In the genomic region with DNA sequence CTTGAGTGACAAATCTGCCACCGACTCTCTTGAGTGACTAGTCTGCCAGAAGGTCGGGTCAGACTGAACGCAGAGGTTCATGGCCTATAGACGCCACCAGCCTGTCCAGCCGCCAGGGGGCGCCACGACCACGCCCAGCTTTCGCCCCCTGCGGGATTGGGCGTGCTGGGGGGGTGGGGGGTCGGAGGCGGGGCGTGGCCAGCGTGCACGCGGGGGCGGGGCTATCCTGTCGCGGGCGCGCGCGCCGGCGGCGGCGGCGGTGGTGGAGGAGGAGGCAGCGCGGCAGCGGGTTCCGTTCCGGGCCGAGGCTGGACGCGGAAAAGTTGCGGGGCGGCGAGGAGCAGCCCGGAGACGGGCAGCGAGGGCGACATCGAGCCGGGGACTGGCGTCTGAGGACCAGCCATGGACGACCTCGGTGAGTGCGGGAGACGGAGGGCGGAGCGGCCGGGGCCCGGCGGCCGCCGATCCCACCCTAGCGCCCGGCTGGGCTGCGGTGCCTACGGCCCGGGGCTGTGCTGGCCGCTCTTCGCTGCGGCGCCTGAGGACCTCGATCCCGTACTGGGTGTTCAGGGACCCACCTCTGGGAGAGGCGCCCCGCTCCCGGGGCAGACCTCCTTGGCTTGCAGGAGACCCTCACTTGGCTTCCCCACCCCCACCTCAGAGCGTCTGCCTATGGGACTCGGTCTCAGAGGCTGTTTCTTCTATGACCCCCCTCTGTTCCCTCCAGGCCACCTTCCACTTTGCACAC, we compare ENCODE assay signal across 8 mouse cellular contexts. TPM values are rescaled to one million over a fixed set of nuclear protein-coding genes. Genes with fewer than 3 reads are reported as not detected.
A peak's percentile ranks its signal among the peaks of the same experiment; 100 is the strongest.
DNase-seq lines count a peak whose midpoint lies in the region; ATAC-seq and TF ChIP-seq lines count a peak whose summit lies in the region.

Pxn (plus strand) TSS at position 223 of the 748 bp plus-strand sequence.

- H3K4me2 ChIP-seq in kidney, embryonic 14.5 days (replicated peaks; ENCODE audit: low read depth, low read length) = peak within 1 kb of the TSS; percentile 61
- H3K4me2 ChIP-seq in limb, embryonic 14.5 days (replicated peaks; ENCODE audit: low read depth, low read length, severe bottlenecking) = peak within 1 kb of the TSS; percentile 74
- peak within 1 kb of the TSS; percentile 92 for H3K4me2 ChIP-seq in midbrain, embryonic 16.5 days (ENCODE audit: low read length)

- H3K9ac ChIP-seq in kidney, embryonic 14.5 days (ENCODE audit: low read depth, low read length) = peak within 1 kb of the TSS; percentile 95
- peak within 1 kb of the TSS; percentile 89 for H3K9ac ChIP-seq in limb, embryonic 14.5 days (ENCODE audit: low read depth, low read length, severe bottlenecking)
- peak within 1 kb of the TSS; percentile 94 for H3K9ac ChIP-seq in midbrain, embryonic 16.5 days (ENCODE audit: low read depth, low read length)

- no peaks in the 10 kb centered on the region for H3K36me3 ChIP-seq in heart, embryonic 10.5 days
- no peaks in the 10 kb centered on the region for H3K36me3 ChIP-seq in kidney, embryonic 14.5 days (ENCODE audit: control insufficient read depth, insufficient read depth, low read length)
- 0 out of 2 replicates have a peak, but pooled peaks cover under 1% of the 10 kb centered on the region for H3K36me3 ChIP-seq in limb, embryonic 14.5 days (ENCODE audit: control insufficient read depth, insufficient read depth, low read length)
- no peaks in the 10 kb centered on the region for H3K36me3 ChIP-seq in midbrain, embryonic 16.5 days (ENCODE audit: control insufficient read depth, insufficient read depth, low read length)
- H3K36me3 ChIP-seq in spleen, adult 2 months (ENCODE audit: control insufficient read depth, insufficient read depth, low read length) = no peaks in the 10 kb centered on the region

- peaks cover 22% of the 10 kb centered on the region for H3K4me1 ChIP-seq in bone marrow macrophage, adult 2 months (ENCODE audit: control insufficient read depth, insufficient read depth, low read length)
- H3K4me1 ChIP-seq in embryonic fibroblast, embryonic 13.5 days (ENCODE audit: control insufficient read depth, insufficient read depth, low read length) = peaks cover 5% of the 10 kb centered on the region
- H3K4me1 ChIP-seq in heart, embryonic 10.5 days = peaks cover 44% of the 10 kb centered on the region
- peaks cover 34% of the 10 kb centered on the region for H3K4me1 ChIP-seq in kidney, embryonic 14.5 days (ENCODE audit: control insufficient read depth, insufficient read depth, low read length)
- peaks cover 29% of the 10 kb centered on the region for H3K4me1 ChIP-seq in limb, embryonic 14.5 days (ENCODE audit: control insufficient read depth, insufficient read depth, low read length)
- peaks cover 33% of the 10 kb centered on the region for H3K4me1 ChIP-seq in midbrain, embryonic 16.5 days (ENCODE audit: control insufficient read depth, insufficient read depth, low read length)
- peaks cover 19% of the 10 kb centered on the region; the same call in 1 of the 2 replicates for H3K4me1 ChIP-seq in spleen, adult 2 months (ENCODE audit: control insufficient read depth, insufficient read depth, insufficient read length)

- ATAC-seq in kidney, embryonic 14.5 days (ENCODE audit: low FRiP score, low TSS enrichment) = peak; percentile 77
- peak; percentile 86 for ATAC-seq in limb, embryonic 14.5 days (ENCODE audit: low FRiP score, low read depth)
- peak; percentile 76 for ATAC-seq in midbrain, embryonic 16.5 days

- DNase-seq in A20 (ENCODE audit: low read depth, low spot score) = peak; percentile 89
- peak; percentile 95 for DNase-seq in heart, embryonic 10.5 days (ENCODE audit: low spot score)
- peak; percentile 87 for DNase-seq in limb, embryonic 14.5 days (ENCODE audit: low spot score)
- peak; percentile 77 to 90 for DNase-seq in spleen, adult 2 months (ENCODE audit: low read depth in 1 of 2, low spot score in 2 of 2)

- H3K27ac ChIP-seq in bone marrow macrophage, adult 2 months (ENCODE audit: insufficient read depth, low read depth, low read length) = peak within 1 kb of the TSS; percentile 42
- H3K27ac ChIP-seq in embryonic fibroblast, embryonic 13.5 days (ENCODE audit: insufficient read depth, low read length) = no peak within 1 kb of the TSS
- peak within 1 kb of the TSS; percentile 95 for H3K27ac ChIP-seq in heart, embryonic 10.5 days
- H3K27ac ChIP-seq in kidney, embryonic 14.5 days (ENCODE audit: low read depth, low read length) = no peak within 1 kb of the TSS; the same call in 1 of the 2 replicates
- H3K27ac ChIP-seq in limb, embryonic 14.5 days (replicated peaks; ENCODE audit: low read depth, low read length) = peak within 1 kb of the TSS; percentile 52; the same call in 1 of the 2 replicates
- 0 out of 2 replicates have a peak within 1 kb of the TSS, but pooled peaks have one; percentile 55 for H3K27ac ChIP-seq in midbrain, embryonic 16.5 days (ENCODE audit: low read length)
- H3K27ac ChIP-seq in spleen, adult 2 months (ENCODE audit: insufficient read depth, low read length) = peak within 1 kb of the TSS; percentile 80

- TF ChIP-seq POLR2A in bone marrow macrophage, adult 2 months (IDR thresholded peaks at IDR 0.05; ENCODE audit: borderline replicate concordance, low read depth, low read length) = no peak; the same call in 1 of the 2 replicates
- TF ChIP-seq POLR2A in embryonic fibroblast, embryonic 13.5 days (IDR thresholded peaks at IDR 0.05; ENCODE audit: low read depth, low read length) = peak; percentile 92
- TF ChIP-seq POLR2A in limb, embryonic 14.5 days (IDR thresholded peaks at IDR 0.05; ENCODE audit: borderline replicate concordance, extremely low read depth, insufficient read depth, insufficient read length) = peak; percentile 85; the same call in 1 of the 2 replicates
- peak; percentile 93 for TF ChIP-seq POLR2A in spleen, adult 2 months (IDR thresholded peaks at IDR 0.05; ENCODE audit: low read depth, low read length)

- H3K27me3 ChIP-seq in heart, embryonic 10.5 days (ENCODE audit: insufficient read depth, poor library complexity, severe bottlenecking) = no peaks in the 10 kb centered on the region
- no peaks in the 10 kb centered on the region for H3K27me3 ChIP-seq in kidney, embryonic 14.5 days (ENCODE audit: control insufficient read depth, insufficient read depth, low read length)
- no peaks in the 10 kb centered on the region for H3K27me3 ChIP-seq in limb, embryonic 14.5 days (ENCODE audit: control insufficient read depth, insufficient read depth, low read length)
- H3K27me3 ChIP-seq in midbrain, embryonic 16.5 days (ENCODE audit: control insufficient read depth, insufficient read depth, low read depth, low read length) = no peaks in the 10 kb centered on the region
- H3K27me3 ChIP-seq in spleen, adult 2 months (ENCODE audit: control insufficient read depth, insufficient read depth, low read length) = no peaks in the 10 kb centered on the region; the same call in 1 of the 2 replicates

- peak within 1 kb of the TSS; percentile 97 for H3K4me3 ChIP-seq in bone marrow macrophage, adult 2 months (ENCODE audit: insufficient read depth, low read length)
- H3K4me3 ChIP-seq in embryonic fibroblast, embryonic 13.5 days (ENCODE audit: insufficient read depth, low read length) = peak within 1 kb of the TSS; percentile 85
- H3K4me3 ChIP-seq in heart, embryonic 10.5 days = peak within 1 kb of the TSS; percentile 97
- H3K4me3 ChIP-seq in kidney, embryonic 14.5 days (ENCODE audit: low read length) = peak within 1 kb of the TSS; percentile 95
- peak within 1 kb of the TSS; percentile 99 for H3K4me3 ChIP-seq in limb, embryonic 14.5 days (replicated peaks; ENCODE audit: low read length)
- H3K4me3 ChIP-seq in midbrain, embryonic 16.5 days (ENCODE audit: low read depth, low read length) = peak within 1 kb of the TSS; percentile 92
- peak within 1 kb of the TSS; percentile 89 for H3K4me3 ChIP-seq in spleen, adult 2 months (ENCODE audit: extremely low read depth, insufficient read depth, insufficient read length)

- peak; percentile 44 for TF ChIP-seq CTCF in bone marrow macrophage, adult 2 months (IDR thresholded peaks at IDR 0.05; ENCODE audit: low read depth, low read length)
- peak; percentile 85 for TF ChIP-seq CTCF in embryonic fibroblast, embryonic 13.5 days (IDR thresholded peaks at IDR 0.05; ENCODE audit: borderline replicate concordance, insufficient read depth, low read length)
- peak; percentile 97 for TF ChIP-seq CTCF in spleen, adult 2 months (IDR thresholded peaks at IDR 0.05; ENCODE audit: extremely low read depth, insufficient read depth, insufficient read length, insufficient replicate concordance)

- no peaks in the 10 kb centered on the region for H3K9me3 ChIP-seq in heart, embryonic 10.5 days
- no peaks in the 10 kb centered on the region for H3K9me3 ChIP-seq in kidney, embryonic 14.5 days (ENCODE audit: control insufficient read depth, low read length)
- no peaks in the 10 kb centered on the region for H3K9me3 ChIP-seq in limb, embryonic 14.5 days (ENCODE audit: control insufficient read depth, low read length)
- no peaks in the 10 kb centered on the region for H3K9me3 ChIP-seq in midbrain, embryonic 16.5 days (replicated peaks; ENCODE audit: control insufficient read depth, low read length, poor library complexity, severe bottlenecking)

- under 1% methylated on average over 72 of the region's 74 CpGs for WGBS in heart, embryonic 10.5 days
- 2% methylated on average over 37 of the region's 74 CpGs for WGBS in kidney, embryonic 14.5 days
- WGBS in limb, embryonic 14.5 days = 2% methylated on average over 52 of the region's 74 CpGs
- WGBS in midbrain, embryonic 16.5 days = under 1% methylated on average over 62 of the region's 74 CpGs
- WGBS in spleen, adult 2 months = under 1% methylated on average over 48 of the region's 74 CpGs

RNA-seq across cellular contexts. Expression of gene Pxn, which starts in this region (rescaled TPM):
- polyA plus RNA-seq in bone marrow macrophage, adult 2 months (2012; ENCODE audit: insufficient read depth, insufficient read length, missing spikeins) = 109 and 121 TPM in 2 replicates
- 25.7 and 35.2 TPM in 2 replicates for polyA plus RNA-seq in embryonic fibroblast, embryonic 13.5 days (2011; ENCODE audit: insufficient read length, low read depth, missing spikeins)
- polyA plus RNA-seq in heart, embryonic 10.5 days (2016; fragmentation: Nextera tagmentation; extraction: Ambion mirVana) = 30.3 and 31.9 TPM in 2 replicates
- polyA plus RNA-seq in kidney, embryonic 14.5 days (2014; fragmentation: Nextera tagmentation; extraction: Ambion mirVana) = 21.9 and 22.4 TPM in 2 replicates
- polyA plus RNA-seq in limb, embryonic 14.5 days (2012; rRNA removed) = 119 and 145 TPM in 2 replicates
- polyA plus RNA-seq in limb, embryonic 14.5 days (2014; fragmentation: Nextera tagmentation; extraction: Ambion mirVana) = 25.0 and 26.3 TPM in 2 replicates
- polyA plus RNA-seq in midbrain, embryonic 16.5 days (2015; fragmentation: Nextera tagmentation; extraction: Ambion mirVana) = 18.3 and 18.5 TPM in 2 replicates
- polyA plus RNA-seq in spleen, adult 2 months (2012; rRNA removed) = 63.8 and 76.1 TPM in 2 replicates

Comparison
In these comparisons a context has a peak if more than half of its experiments do, and no peak if none do; other contexts are left out.
1. H3K27ac ChIP-seq: peak in bone marrow macrophage, adult 2 months (single experiment), heart, embryonic 10.5 days (single experiment), limb, embryonic 14.5 days (single experiment), midbrain, embryonic 16.5 days (single experiment) and spleen, adult 2 months (single experiment); none in embryonic fibroblast, embryonic 13.5 days (single experiment) and kidney, embryonic 14.5 days (single experiment).
2. CTCF ChIP-seq: peak in every context shown above with its lines; median percentile 97 in spleen, adult 2 months; 85 in embryonic fibroblast, embryonic 13.5 days; 44 in bone marrow macrophage, adult 2 months.
3. Peak in every context shown above with its lines, with median percentiles within 50 percentile points of each other: DNase-seq, H3K4me3 ChIP-seq, ATAC-seq, H3K4me2 ChIP-seq and H3K9ac ChIP-seq.